Mouse (Mus musculus) erythroblast, embryonic 14.5 days (primary cell): ENCODE measurements around the gene Pdx1.

Experiments used
- GATA1 ChIP-seq: IDR thresholded peaks from 2 replicates; pipeline ENCODE4 v1.6.1; 2012; ENCODE audit warnings: low read length, inconsistent platforms, mixed read lengths
- TAL1 ChIP-seq: IDR thresholded peaks from 3 replicates; pipeline ENCODE4 v1.6.1; 2012; ENCODE audit warnings: low read length, inconsistent platforms, mixed read lengths

- TF ChIP-seq GATA1: no peak
- no peak for TF ChIP-seq TAL1
These were observed 5.8 kb upstream of the Pdx1 start for GRCm38 (mm10) chr5:147263945-147264344.
